Mouse (Mus musculus): Measurements from ENCODE around the gene Pebp1. TPM values are rescaled to one million over a fixed set of nuclear protein-coding genes. Genes with fewer than 3 reads are reported as not detected.

Gene Pebp1
- polyA plus RNA-seq, 1 experiment = 713 TPM

DNA sequence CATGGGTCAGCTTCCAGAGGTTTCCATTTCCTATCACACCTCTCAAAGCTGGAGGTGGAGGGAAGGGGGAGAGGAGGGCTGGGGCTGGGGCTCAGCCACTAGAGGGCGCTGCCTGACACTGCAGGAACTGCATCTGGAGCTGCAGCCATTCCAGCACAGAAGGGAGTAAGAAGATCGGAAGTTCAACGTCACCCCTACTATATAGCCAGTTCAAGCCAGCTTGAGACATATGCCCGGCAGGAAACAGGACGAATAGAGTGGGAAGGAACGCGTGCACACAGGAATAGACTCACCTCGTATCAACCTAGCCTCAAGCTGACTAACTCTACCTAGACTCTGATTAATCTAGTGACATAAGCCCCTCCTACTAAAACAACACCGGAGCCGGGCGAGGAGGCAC is 20.3 kb upstream of the Pebp1 start:
- no peak for TF ChIP-seq POLR2AphosphoS2 (IDR thresholded peaks at IDR 0.05; ENCODE audit: insufficient read length, low read depth)
- TF ChIP-seq CEBPB (IDR thresholded peaks at IDR 0.05; ENCODE audit: insufficient read depth, poor library complexity, severe bottlenecking) = no peak
- TF ChIP-seq USF1 (IDR thresholded peaks at IDR 0.05; ENCODE audit: low read depth) = no peak
- TF ChIP-seq REST (IDR thresholded peaks at IDR 0.05; ENCODE audit: insufficient read depth, insufficient read length) = no peak
- Histone ChIP-seq H3K36me3 (ENCODE audit: control insufficient read depth, insufficient read depth) (no peaks in the 10 kb centered on the region), H3K4me3 (no peak overlapping the region), H3K4me2 (ENCODE audit: low read depth) (no peak overlapping the region), H3K79me2 (ENCODE audit: control insufficient read depth, insufficient read depth) (no peaks in the 10 kb centered on the region), H3ac (ENCODE audit: control insufficient read depth, insufficient read length) (no peak overlapping the region), H3K27me3 (ENCODE audit: control insufficient read depth, insufficient read depth, insufficient read length) (no peaks in the 10 kb centered on the region)

DNA sequence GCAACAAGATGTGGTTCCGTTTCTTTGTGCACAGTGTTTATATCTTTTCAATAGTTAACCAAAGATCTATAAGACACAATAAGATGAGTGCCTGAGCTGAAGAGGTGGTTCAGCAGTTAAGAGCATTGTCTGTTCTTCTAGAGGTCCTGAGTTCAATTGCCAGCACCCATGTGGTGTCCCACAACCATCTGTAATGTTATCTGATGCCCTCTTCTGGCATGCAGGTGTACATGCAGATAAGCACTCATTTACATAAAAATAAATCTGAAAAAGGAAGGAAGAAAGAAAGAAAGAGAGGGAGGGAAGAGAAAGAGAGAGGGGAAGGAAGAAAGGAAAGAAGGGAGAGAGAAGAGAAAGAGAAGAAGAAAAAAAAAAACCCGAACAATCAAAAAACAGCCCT is 19.4 kb upstream of the Pebp1 start:
- Histone ChIP-seq H3ac (ENCODE audit: control insufficient read depth, insufficient read length) (no peak overlapping the region), H3K79me2 (ENCODE audit: control insufficient read depth, insufficient read depth) (no peaks in the 10 kb centered on the region), H3K36me3 (ENCODE audit: control insufficient read depth, insufficient read depth) (no peaks in the 10 kb centered on the region), H3K4me3 (no peak overlapping the region), H3K4me2 (ENCODE audit: low read depth) (no peak overlapping the region), H3K27me3 (ENCODE audit: control insufficient read depth, insufficient read depth, insufficient read length) (no peaks in the 10 kb centered on the region)
- TF ChIP-seq CEBPB (IDR thresholded peaks at IDR 0.05; ENCODE audit: insufficient read depth, poor library complexity, severe bottlenecking) (no peak), POLR2AphosphoS2 (IDR thresholded peaks at IDR 0.05; ENCODE audit: insufficient read length, low read depth) (no peak), SRF (IDR thresholded peaks at IDR 0.05; ENCODE audit: control insufficient read depth, insufficient read length, low read depth) (no peak)

DNA sequence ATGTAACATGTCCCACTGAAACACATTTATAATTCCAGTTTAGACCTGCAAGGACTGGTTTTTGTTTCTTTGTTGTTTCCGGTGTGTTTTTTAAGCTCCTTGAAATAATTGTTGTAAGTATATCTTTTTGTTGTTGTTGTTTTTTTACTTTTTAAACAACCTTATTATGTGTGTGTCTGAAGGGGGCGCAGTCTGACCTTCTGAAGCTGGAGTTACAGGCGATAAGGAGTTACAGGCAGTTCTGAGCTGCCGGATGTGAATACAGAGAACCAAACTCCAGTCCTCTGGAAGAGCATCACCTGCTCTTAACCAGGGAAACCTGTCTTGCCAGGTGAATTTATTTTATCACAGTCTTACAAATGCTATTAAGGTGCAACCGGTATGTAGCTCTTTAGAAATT is 18.3 kb upstream of the Pebp1 start:
- Histone ChIP-seq H3K79me2 (ENCODE audit: control insufficient read depth, insufficient read depth) (no peaks in the 10 kb centered on the region), H3K36me3 (ENCODE audit: control insufficient read depth, insufficient read depth) (no peaks in the 10 kb centered on the region), H3K4me3 (no peak overlapping the region), H3ac (ENCODE audit: control insufficient read depth, insufficient read length) (no peak overlapping the region), H3K27me3 (ENCODE audit: control insufficient read depth, insufficient read depth, insufficient read length) (no peaks in the 10 kb centered on the region), H3K4me2 (ENCODE audit: low read depth) (no peak overlapping the region)
- TF ChIP-seq SRF (IDR thresholded peaks at IDR 0.05; ENCODE audit: control insufficient read depth, insufficient read length, low read depth) (no peak), TCF12 (IDR thresholded peaks at IDR 0.05; ENCODE audit: insufficient read depth, poor library complexity, severe bottlenecking) (no peak), E2F4 (IDR thresholded peaks at IDR 0.05; ENCODE audit: insufficient read depth) (no peak), POLR2AphosphoS2 (IDR thresholded peaks at IDR 0.05; ENCODE audit: insufficient read length, low read depth) (no peak), TCF3 (IDR thresholded peaks at IDR 0.05; ENCODE audit: insufficient read length, low read depth) (no peak), CEBPB (IDR thresholded peaks at IDR 0.05; ENCODE audit: insufficient read depth, poor library complexity, severe bottlenecking) (no peak)

DNA sequence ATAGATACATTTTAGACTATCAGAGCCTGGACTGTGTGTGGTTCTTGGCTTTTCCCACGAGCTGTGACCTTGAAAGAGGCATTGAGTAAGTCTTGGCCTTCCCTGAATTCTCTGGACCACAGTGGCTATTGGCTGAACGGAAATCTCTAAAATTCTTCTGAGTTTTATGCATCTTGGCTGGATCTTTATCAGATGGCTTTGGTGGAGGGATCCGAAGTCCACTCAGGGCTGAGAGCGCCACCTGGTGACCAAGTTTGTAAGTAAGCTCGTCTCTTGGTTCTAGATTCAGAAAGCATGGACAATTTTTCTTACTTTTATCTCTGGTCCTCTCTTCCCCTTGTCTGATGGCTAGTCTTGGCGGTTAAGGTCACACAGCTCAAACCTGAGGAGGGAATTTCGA is 17.5 kb upstream of the Pebp1 start:
- TF ChIP-seq POLR2AphosphoS2 (IDR thresholded peaks at IDR 0.05; ENCODE audit: insufficient read length, low read depth) = no peak
- no peak for TF ChIP-seq CEBPB (IDR thresholded peaks at IDR 0.05; ENCODE audit: insufficient read depth, poor library complexity, severe bottlenecking)
- no peak for TF ChIP-seq E2F4 (IDR thresholded peaks at IDR 0.05; ENCODE audit: insufficient read depth)
- no peak for TF ChIP-seq MYOD1 (IDR thresholded peaks at IDR 0.05; ENCODE audit: control insufficient read depth in 1 of 3, insufficient read length in 2 of 3, low read depth in 2 of 3)
- TF ChIP-seq TCF3 (IDR thresholded peaks at IDR 0.05; ENCODE audit: insufficient read length, low read depth) = no peak
- TF ChIP-seq TCF12 (IDR thresholded peaks at IDR 0.05; ENCODE audit: insufficient read depth, poor library complexity, severe bottlenecking) = no peak
- TF ChIP-seq REST (IDR thresholded peaks at IDR 0.05; ENCODE audit: insufficient read depth, insufficient read length) = no peak
- TF ChIP-seq SRF (IDR thresholded peaks at IDR 0.05; ENCODE audit: control insufficient read depth, insufficient read length, low read depth) = no peak
- TF ChIP-seq MYOG (IDR thresholded peaks at IDR 0.05; ENCODE audit: control insufficient read depth in 1 of 3, insufficient read depth in 1 of 3, insufficient read length in 2 of 3, low read depth in 2 of 3) = no peak
- TF ChIP-seq MAX (IDR thresholded peaks at IDR 0.05; ENCODE audit: low read depth) = no peak
- no peak for TF ChIP-seq POLR2A (IDR thresholded peaks at IDR 0.05; ENCODE audit: insufficient read length, low read depth)
- no peak for TF ChIP-seq USF1 (IDR thresholded peaks at IDR 0.05; ENCODE audit: low read depth)
- no peaks in the 10 kb centered on the region for H3K27me3 ChIP-seq (ENCODE audit: control insufficient read depth, insufficient read depth, insufficient read length)
- no peak overlapping the region for H3K4me2 ChIP-seq (ENCODE audit: low read depth)
- H3K36me3 ChIP-seq (ENCODE audit: control insufficient read depth, insufficient read depth) = no peaks in the 10 kb centered on the region
- H3ac ChIP-seq (ENCODE audit: control insufficient read depth, insufficient read length) = no peak overlapping the region
- H3K79me2 ChIP-seq (ENCODE audit: control insufficient read depth, insufficient read depth) = no peaks in the 10 kb centered on the region
- no peak overlapping the region for H3K4me3 ChIP-seq

DNA sequence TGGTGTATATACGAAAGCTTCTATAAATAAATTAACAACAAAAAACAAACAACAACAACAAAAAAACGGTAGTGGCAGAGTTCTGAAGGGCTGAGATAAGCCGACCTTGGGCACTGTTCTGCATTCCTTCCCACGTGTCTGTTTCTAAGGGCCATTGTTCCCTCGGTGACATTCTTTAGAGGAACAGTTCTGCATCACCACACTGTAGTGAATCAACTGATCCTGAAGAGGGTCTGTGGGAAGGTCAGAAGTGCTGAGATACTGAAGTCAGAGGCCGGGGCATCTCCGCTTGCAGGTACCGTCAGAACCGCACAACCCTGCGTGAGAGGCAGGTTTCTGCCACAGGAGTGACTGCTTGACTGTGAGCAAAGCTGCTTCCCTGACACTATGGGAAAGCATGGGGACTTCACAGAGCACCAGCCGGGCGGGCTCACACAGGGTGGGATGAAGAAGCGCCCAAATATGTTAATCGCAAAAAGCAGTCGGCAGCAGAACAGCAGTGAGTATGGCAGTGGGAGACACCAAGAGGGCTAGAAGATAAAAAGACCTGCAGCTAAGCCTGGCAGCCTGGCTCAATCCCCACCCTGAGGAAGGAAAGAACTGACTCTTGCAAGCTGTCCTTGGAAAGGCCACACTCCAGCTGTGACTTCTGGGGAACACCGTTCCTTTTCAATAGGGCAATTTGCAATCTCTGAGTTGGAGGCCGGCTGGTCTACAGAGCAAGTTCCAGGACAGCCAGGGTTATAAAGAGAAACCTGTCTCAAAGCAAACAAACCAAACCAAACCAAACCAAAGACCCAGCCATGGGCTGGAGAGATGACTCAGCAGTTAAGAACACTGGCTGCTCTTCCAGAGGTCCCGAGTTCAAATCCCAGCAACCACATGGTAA is 16.5 kb upstream of the Pebp1 start:
- H3K4me2 ChIP-seq (ENCODE audit: low read depth) = no peak overlapping the region
- H3K36me3 ChIP-seq (ENCODE audit: control insufficient read depth, insufficient read depth) = no peaks in the 10 kb centered on the region
- no peak overlapping the region for H3ac ChIP-seq (ENCODE audit: control insufficient read depth, insufficient read length)
- no peak overlapping the region for H3K4me3 ChIP-seq
- TF ChIP-seq USF1 (IDR thresholded peaks at IDR 0.05; ENCODE audit: low read depth) (no peak), E2F4 (IDR thresholded peaks at IDR 0.05; ENCODE audit: insufficient read depth) (no peak), CEBPB (IDR thresholded peaks at IDR 0.05; ENCODE audit: insufficient read depth, poor library complexity, severe bottlenecking) (no peak), SRF (IDR thresholded peaks at IDR 0.05; ENCODE audit: control insufficient read depth, insufficient read length, low read depth) (no peak), POLR2A (IDR thresholded peaks at IDR 0.05; ENCODE audit: insufficient read length, low read depth) (no peak), REST (IDR thresholded peaks at IDR 0.05; ENCODE audit: insufficient read depth, insufficient read length) (no peak), TCF3 (IDR thresholded peaks at IDR 0.05; ENCODE audit: insufficient read length, low read depth) (no peak), MAX (IDR thresholded peaks at IDR 0.05; ENCODE audit: low read depth) (no peak), POLR2AphosphoS2 (IDR thresholded peaks at IDR 0.05; ENCODE audit: insufficient read length, low read depth) (no peak), TCF12 (IDR thresholded peaks at IDR 0.05; ENCODE audit: insufficient read depth, poor library complexity, severe bottlenecking) (no peak), MYOD1 (IDR thresholded peaks at IDR 0.05; ENCODE audit: control insufficient read depth in 1 of 3, insufficient read length in 2 of 3, low read depth in 2 of 3) (no peak), MYOG (IDR thresholded peaks at IDR 0.05; ENCODE audit: control insufficient read depth in 1 of 3, insufficient read depth in 1 of 3, insufficient read length in 2 of 3, low read depth in 2 of 3) (no peak)
- no peaks in the 10 kb centered on the region for H3K27me3 ChIP-seq (ENCODE audit: control insufficient read depth, insufficient read depth, insufficient read length)
- no peaks in the 10 kb centered on the region for H3K79me2 ChIP-seq (ENCODE audit: control insufficient read depth, insufficient read depth)

Data from myocyte (in vitro differentiated cells).